Mouse (Mus musculus): ENCODE data around the gene Tmem201. TPM values are rescaled to one million over a fixed set of nuclear protein-coding genes. Genes with fewer than 3 reads are reported as not detected.

Gene Tmem201
- 37.3 and 43.5 TPM in 2 replicates for polyA plus RNA-seq (2015; fragmentation: Nextera tagmentation; extraction: Ambion mirVana)

DNA sequence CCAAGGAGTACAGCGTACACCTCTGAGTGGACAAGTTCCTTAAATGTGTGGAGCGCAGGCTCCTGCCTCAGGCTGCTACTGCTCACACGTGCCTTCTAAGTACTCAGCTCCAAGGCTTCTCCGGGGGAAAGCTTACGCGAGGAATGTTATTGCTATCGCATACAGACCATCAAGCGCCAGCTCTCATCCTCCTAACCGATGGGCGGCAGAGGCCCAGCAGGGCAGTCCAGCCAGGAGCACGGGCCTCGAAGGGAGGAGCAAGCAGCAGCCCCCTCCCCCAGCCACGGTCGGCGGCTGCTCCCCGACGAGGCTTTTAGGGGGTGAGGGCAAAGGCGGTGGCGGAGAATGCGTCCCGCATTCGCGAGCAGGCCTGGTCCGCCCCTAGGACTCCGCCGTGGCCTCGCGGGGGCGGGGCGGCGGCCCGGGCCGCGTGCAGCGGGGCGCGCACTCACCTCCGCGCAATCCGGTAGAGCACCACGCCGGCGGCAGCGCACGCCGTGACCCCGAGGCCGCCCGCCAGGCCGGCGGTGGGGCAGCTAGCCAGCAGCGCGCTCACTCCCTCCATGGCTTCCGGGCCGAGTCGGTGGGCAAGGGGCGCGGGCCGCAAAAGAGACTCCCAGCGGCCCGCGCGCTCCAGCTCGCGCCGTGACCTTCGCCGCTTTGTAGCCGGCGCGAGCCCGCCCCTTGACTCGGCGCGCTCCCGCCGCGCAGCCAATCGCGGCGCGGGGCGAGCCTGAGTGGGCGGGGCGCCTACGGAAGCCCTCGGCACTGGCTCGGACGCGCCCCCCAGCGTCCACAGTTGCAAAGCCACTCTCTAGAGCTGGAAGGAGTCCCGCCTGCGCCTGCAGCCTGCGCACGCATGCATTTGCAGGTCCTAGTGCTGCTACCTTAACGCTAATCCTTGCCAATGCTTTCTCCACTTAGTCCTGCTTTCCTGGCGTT, at the start of gene Tmem201:
TSS of gene Tmem201 (minus strand) at position 662 of the 942 bp plus-strand sequence.
- H3K4me1 ChIP-seq (replicated peaks; ENCODE audit: control insufficient read depth, insufficient read depth, low read length), result peaks cover 52% of the 10 kb centered on the region
- H3K4me2 ChIP-seq (ENCODE audit: low read length), result peak within 1 kb of the TSS; percentile 97
- no peaks in the 10 kb centered on the region for H3K9me3 ChIP-seq (ENCODE audit: control insufficient read depth, low read length)
- H3K9ac ChIP-seq (replicated peaks; ENCODE audit: low read depth, low read length), result peak within 1 kb of the TSS; percentile 90
- WGBS, result under 1% methylated on average over 76 of the region's 97 CpGs
- no peaks in the 10 kb centered on the region for H3K36me3 ChIP-seq (ENCODE audit: control insufficient read depth, insufficient read depth)
- H3K4me3 ChIP-seq (replicated peaks; ENCODE audit: low read length), result peak within 1 kb of the TSS; percentile 95
- H3K27me3 ChIP-seq (replicated peaks; ENCODE audit: control insufficient read depth, insufficient read depth, low read length), result no peaks in the 10 kb centered on the region
- peak within 1 kb of the TSS; percentile 51 for H3K27ac ChIP-seq (ENCODE audit: low read length)
- ATAC-seq, result peak; percentile 86

DNA sequence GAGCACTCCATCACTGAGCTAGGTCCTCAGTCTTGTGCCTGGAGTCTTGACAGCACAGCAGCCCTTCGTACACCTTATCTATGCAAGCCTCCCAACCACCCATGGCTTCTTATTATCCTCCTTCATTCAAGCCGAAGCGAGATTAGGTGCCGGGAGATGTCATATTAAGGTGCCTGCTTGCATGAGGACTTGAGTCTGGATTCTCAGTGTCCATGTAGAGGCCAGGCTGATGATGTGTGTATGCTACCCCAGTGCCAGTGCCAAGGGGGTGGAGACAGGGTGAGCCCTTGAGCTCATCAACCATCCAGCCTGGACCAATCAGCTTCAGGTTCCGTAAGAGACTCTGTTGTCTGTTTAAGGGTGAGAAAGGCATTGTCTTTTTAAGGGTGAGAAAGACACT, 47.1 kb upstream of the Tmem201 start:
- Histone ChIP-seq H3K9ac (replicated peaks; ENCODE audit: low read depth, low read length) (no peak overlapping the region), H3K4me1 (replicated peaks; ENCODE audit: control insufficient read depth, insufficient read depth, low read length) (no peaks in the 10 kb centered on the region), H3K27ac (ENCODE audit: low read length) (no peak overlapping the region), H3K4me3 (replicated peaks; ENCODE audit: low read length) (no peak overlapping the region), H3K9me3 (ENCODE audit: control insufficient read depth, low read length) (no peaks in the 10 kb centered on the region), H3K4me2 (ENCODE audit: low read length) (no peak overlapping the region), H3K36me3 (ENCODE audit: control insufficient read depth, insufficient read depth) (no peaks in the 10 kb centered on the region), H3K27me3 (replicated peaks; ENCODE audit: control insufficient read depth, insufficient read depth, low read length) (no peaks in the 10 kb centered on the region)
- WGBS, result 88% methylated on average over 5 of the region's 5 CpGs
- no peak for ATAC-seq

DNA sequence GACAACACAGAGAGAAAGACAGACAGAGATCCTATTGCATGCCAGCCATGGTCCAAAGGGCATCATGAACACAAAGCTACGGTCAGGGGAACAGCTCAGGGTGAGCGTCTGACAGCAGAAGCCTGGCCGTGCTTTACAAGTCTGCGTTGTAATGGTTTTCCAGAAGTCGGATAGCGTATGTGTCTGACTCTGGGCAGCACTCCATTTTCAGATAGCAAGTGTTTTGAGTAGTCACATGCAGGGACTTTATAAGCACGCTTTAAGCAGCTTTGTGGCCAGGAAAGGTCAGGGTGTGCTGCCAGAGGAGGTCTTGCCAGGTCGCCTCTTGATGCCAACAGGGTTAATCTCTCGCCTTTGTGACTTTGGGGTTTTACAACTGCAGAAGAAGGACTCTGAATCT, 46.5 kb upstream of the Tmem201 start:
- no peaks in the 10 kb centered on the region for H3K4me1 ChIP-seq (replicated peaks; ENCODE audit: control insufficient read depth, insufficient read depth, low read length)
- no peak overlapping the region for H3K9ac ChIP-seq (replicated peaks; ENCODE audit: low read depth, low read length)
- ATAC-seq, result no peak
- no peak overlapping the region for H3K27ac ChIP-seq (ENCODE audit: low read length)
- 89% methylated on average over 9 of the region's 9 CpGs for WGBS
- no peak overlapping the region for H3K4me3 ChIP-seq (replicated peaks; ENCODE audit: low read length)
- H3K36me3 ChIP-seq (ENCODE audit: control insufficient read depth, insufficient read depth), result no peaks in the 10 kb centered on the region
- H3K27me3 ChIP-seq (replicated peaks; ENCODE audit: control insufficient read depth, insufficient read depth, low read length), result no peaks in the 10 kb centered on the region
- H3K4me2 ChIP-seq (ENCODE audit: low read length), result no peak overlapping the region
- H3K9me3 ChIP-seq (ENCODE audit: control insufficient read depth, low read length), result no peaks in the 10 kb centered on the region

DNA sequence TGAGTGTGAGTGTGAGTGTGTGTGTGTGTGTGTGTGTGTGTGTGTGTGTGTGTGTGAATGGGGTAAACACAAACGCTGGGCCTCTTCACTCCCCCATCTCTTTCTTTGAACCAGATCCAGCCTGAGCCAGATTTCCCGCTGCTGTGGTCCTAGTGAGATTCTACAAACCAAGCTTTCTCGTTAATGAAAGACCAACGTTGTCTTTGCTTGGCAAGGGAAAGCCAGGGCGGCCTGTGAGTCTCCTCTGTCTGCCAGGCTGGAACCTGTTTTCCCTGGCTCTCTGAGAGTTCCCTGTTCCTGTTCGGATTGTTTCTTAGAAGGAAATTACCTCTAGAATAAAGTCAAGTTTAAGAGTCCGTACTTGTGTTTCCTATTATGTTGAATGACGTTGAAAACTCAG, 45.1 kb upstream of the Tmem201 start:
- Histone ChIP-seq H3K4me3 (replicated peaks; ENCODE audit: low read length) (no peak overlapping the region), H3K9ac (replicated peaks; ENCODE audit: low read depth, low read length) (no peak overlapping the region), H3K27me3 (replicated peaks; ENCODE audit: control insufficient read depth, insufficient read depth, low read length) (no peaks in the 10 kb centered on the region), H3K4me2 (ENCODE audit: low read length) (no peak overlapping the region), H3K4me1 (replicated peaks; ENCODE audit: control insufficient read depth, insufficient read depth, low read length) (no peaks in the 10 kb centered on the region), H3K36me3 (ENCODE audit: control insufficient read depth, insufficient read depth) (no peaks in the 10 kb centered on the region), H3K9me3 (ENCODE audit: control insufficient read depth, low read length) (no peaks in the 10 kb centered on the region), H3K27ac (ENCODE audit: low read length) (no peak overlapping the region)
- WGBS, result 47% methylated on average over 8 of the region's 8 CpGs
- ATAC-seq, result no peak

DNA sequence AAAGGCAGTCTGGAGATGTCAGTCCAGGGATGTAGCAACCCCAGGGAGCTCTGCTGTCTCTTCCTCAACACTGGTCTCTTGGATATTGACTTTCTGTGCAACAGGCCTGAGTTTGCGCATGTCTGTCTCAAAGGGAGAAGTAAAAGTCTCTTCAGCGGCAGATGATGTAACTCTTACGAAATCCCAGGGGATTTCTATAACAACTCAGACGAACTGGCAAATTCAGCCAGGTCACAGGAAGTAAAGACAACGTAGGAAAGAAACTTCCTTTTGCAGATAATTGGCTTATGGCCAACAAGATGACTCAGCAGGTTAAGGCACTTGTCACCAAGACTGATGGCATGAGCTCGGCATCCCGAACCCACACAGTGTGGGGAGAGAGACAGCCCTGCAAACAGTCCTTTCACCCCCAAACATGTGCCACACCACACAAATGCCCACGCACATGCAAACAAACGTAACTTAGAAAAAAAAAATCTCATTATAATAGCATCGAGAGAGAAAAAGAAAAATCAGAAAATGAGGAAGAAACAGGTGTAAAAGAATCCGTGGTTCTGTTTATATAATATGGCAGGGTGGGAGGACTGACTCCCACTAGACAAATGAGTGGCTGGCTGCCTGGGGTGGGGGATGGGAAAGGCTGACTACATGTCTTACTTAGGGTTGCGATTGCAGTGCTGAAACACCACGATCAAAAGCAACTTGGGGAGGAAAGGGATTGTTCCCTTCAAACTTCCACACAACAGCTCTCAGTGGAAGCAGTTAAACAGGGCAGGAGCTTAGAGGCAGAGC, 42.9 kb upstream of the Tmem201 start:
- Histone ChIP-seq H3K4me2 (ENCODE audit: low read length) (no peak overlapping the region), H3K9me3 (ENCODE audit: control insufficient read depth, low read length) (no peaks in the 10 kb centered on the region), H3K27ac (ENCODE audit: low read length) (no peak overlapping the region), H3K4me1 (replicated peaks; ENCODE audit: control insufficient read depth, insufficient read depth, low read length) (no peaks in the 10 kb centered on the region), H3K27me3 (replicated peaks; ENCODE audit: control insufficient read depth, insufficient read depth, low read length) (peaks cover 4% of the 10 kb centered on the region; the same call in 1 of the 2 replicates), H3K9ac (replicated peaks; ENCODE audit: low read depth, low read length) (no peak overlapping the region), H3K4me3 (replicated peaks; ENCODE audit: low read length) (no peak overlapping the region), H3K36me3 (ENCODE audit: control insufficient read depth, insufficient read depth) (no peaks in the 10 kb centered on the region)
- WGBS, result 75% methylated on average over 13 of the region's 13 CpGs
- no peak for ATAC-seq

DNA sequence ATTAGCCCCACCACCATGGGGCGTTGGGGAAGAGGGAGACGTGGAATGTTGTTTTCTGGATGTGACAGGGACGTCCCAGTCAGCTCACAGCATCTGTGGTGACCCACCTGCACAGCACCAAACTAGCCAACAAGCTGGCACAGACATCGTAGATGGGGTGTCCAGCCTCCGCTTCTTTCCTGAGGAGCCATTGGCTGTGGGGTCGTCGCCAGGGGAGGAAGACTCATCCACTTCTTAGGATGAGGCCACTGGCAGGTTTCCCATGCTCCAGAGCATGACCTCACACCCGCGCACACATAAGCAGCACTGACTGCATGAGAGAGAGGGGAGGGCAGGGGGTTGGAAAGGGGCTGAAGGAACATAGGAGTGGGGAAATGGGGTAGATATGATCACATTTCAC, 42.1 kb upstream of the Tmem201 start:
- no peak for ATAC-seq
- Histone ChIP-seq H3K36me3 (ENCODE audit: control insufficient read depth, insufficient read depth) (no peaks in the 10 kb centered on the region), H3K27ac (ENCODE audit: low read length) (no peak overlapping the region), H3K9ac (replicated peaks; ENCODE audit: low read depth, low read length) (no peak overlapping the region), H3K4me2 (ENCODE audit: low read length) (no peak overlapping the region), H3K9me3 (ENCODE audit: control insufficient read depth, low read length) (no peaks in the 10 kb centered on the region), H3K27me3 (replicated peaks; ENCODE audit: control insufficient read depth, insufficient read depth, low read length) (peaks cover 8% of the 10 kb centered on the region), H3K4me1 (replicated peaks; ENCODE audit: control insufficient read depth, insufficient read depth, low read length) (no peaks in the 10 kb centered on the region), H3K4me3 (replicated peaks; ENCODE audit: low read length) (no peak overlapping the region)
- 78% methylated on average over 9 of the region's 9 CpGs for WGBS

DNA sequence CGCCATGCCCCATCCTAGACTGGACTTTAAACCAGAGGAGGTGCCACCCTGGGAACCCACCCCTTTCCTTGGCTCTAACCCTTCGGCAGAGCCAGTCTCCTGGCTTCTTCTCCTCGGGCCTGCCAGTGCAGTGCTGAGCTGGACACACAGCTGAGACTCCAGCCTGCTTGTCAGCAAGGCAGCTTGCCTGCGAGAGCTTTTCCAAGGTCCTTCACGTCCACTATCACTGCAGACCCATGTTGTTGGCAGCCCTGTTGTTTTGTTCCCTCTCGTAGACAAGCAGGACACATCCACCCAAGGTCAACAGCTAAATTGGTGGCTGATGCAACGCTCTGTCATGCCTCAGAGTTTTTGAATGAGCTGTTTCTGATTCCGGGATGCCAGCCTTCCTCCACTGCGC, 39.3 kb upstream of the Tmem201 start:
- WGBS, result 85% methylated on average over 9 of the region's 9 CpGs
- Histone ChIP-seq H3K36me3 (ENCODE audit: control insufficient read depth, insufficient read depth) (no peaks in the 10 kb centered on the region), H3K27ac (ENCODE audit: low read length) (no peak overlapping the region), H3K4me1 (replicated peaks; ENCODE audit: control insufficient read depth, insufficient read depth, low read length) (peaks cover 13% of the 10 kb centered on the region), H3K27me3 (replicated peaks; ENCODE audit: control insufficient read depth, insufficient read depth, low read length) (peaks cover 8% of the 10 kb centered on the region), H3K4me3 (replicated peaks; ENCODE audit: low read length) (no peak overlapping the region), H3K4me2 (ENCODE audit: low read length) (no peak overlapping the region), H3K9ac (replicated peaks; ENCODE audit: low read depth, low read length) (no peak overlapping the region), H3K9me3 (ENCODE audit: control insufficient read depth, low read length) (no peaks in the 10 kb centered on the region)
- ATAC-seq, result no peak

DNA sequence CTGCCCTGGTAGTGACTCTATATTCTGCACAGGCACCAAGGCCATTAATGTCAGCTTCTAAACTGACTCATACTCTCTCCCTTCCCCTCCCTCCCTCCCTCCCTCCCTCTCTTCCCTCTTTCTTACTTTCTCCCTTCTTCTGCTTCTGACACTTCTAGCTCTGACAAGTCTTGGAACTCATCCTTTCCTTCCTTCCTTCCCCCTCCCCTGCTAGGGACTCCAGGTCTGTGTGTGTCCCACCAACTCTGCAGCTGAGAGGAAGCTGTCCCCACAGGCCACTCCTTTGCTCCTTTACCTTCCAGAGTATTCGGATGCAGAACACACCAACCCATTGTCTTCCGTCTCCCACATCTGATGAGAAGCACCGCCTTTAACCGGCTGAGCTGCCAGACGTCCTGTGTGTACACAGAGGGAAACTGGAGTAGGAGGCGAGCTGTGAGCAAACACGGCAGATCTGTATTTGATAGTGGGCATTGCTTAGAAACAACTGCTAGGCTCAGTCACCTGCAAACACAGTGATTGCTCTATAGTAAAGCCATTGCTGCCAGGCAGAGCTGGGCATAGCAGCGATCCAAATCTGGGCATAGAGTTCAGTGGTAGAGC, 38.0 kb upstream of the Tmem201 start:
- H3K4me2 ChIP-seq (ENCODE audit: low read length), result no peak overlapping the region
- no peak for ATAC-seq
- peaks cover 13% of the 10 kb centered on the region for H3K4me1 ChIP-seq (replicated peaks; ENCODE audit: control insufficient read depth, insufficient read depth, low read length)
- no peak overlapping the region for H3K9ac ChIP-seq (replicated peaks; ENCODE audit: low read depth, low read length)
- H3K27me3 ChIP-seq (replicated peaks; ENCODE audit: control insufficient read depth, insufficient read depth, low read length), result peaks cover 13% of the 10 kb centered on the region
- H3K4me3 ChIP-seq (replicated peaks; ENCODE audit: low read length), result no peak overlapping the region
- H3K36me3 ChIP-seq (ENCODE audit: control insufficient read depth, insufficient read depth), result no peaks in the 10 kb centered on the region
- H3K27ac ChIP-seq (ENCODE audit: low read length), result no peak overlapping the region
- WGBS, result 32% methylated on average over 8 of the region's 8 CpGs
- no peaks in the 10 kb centered on the region for H3K9me3 ChIP-seq (ENCODE audit: control insufficient read depth, low read length)

DNA sequence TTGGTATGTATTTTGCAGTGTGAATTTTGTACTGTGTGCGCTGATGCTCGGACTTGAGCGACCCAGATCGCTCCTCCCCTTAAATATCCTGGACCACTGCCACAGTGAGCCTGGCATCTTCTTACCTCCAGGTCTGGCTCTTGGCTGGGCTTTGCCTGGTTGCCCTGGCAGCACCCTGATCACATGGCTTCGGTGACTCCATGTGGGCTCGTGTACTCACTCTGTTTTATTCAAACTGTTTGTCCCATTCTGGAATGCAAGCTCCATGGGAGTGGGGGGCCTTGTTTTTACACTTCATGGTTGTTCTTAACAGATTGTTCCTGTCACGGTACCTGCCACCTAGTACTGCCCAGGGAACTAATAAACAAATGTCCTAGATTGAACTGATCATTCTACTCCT, 37.5 kb upstream of the Tmem201 start:
- 52% methylated on average over 7 of the region's 7 CpGs for WGBS
- H3K27ac ChIP-seq (ENCODE audit: low read length), result no peak overlapping the region
- H3K4me1 ChIP-seq (replicated peaks; ENCODE audit: control insufficient read depth, insufficient read depth, low read length), result peaks cover 13% of the 10 kb centered on the region
- peaks cover 13% of the 10 kb centered on the region for H3K27me3 ChIP-seq (replicated peaks; ENCODE audit: control insufficient read depth, insufficient read depth, low read length)
- no peak overlapping the region for H3K4me2 ChIP-seq (ENCODE audit: low read length)
- no peak overlapping the region for H3K9ac ChIP-seq (replicated peaks; ENCODE audit: low read depth, low read length)
- no peaks in the 10 kb centered on the region for H3K9me3 ChIP-seq (ENCODE audit: control insufficient read depth, low read length)
- H3K36me3 ChIP-seq (ENCODE audit: control insufficient read depth, insufficient read depth), result no peaks in the 10 kb centered on the region
- ATAC-seq, result no peak
- H3K4me3 ChIP-seq (replicated peaks; ENCODE audit: low read length), result no peak overlapping the region
